Mouse (Mus musculus): Measurements from ENCODE around the gene Cript. TPM values are rescaled to one million over a fixed set of nuclear protein-coding genes. Genes with fewer than 3 reads are reported as not detected.
A peak's percentile ranks its signal among the peaks of the same experiment; 100 is the strongest.
"Not testable (repeated sequence)": the region's sequence is repeated elsewhere in the genome, so short reads cannot be mapped to it uniquely, and the experiment has no call there.

Cript gene
- polyA plus RNA-seq, 1 experiment from 2014 or later, result 135 TPM

- no peak overlapping the region for H3K27ac ChIP-seq
- no peak for DNase-seq (ENCODE audit: low spot score)
- H3K9me3 ChIP-seq (replicated peaks), result no peaks in the 10 kb centered on the region
- H3K4me1 ChIP-seq, result peaks cover 20% of the 10 kb centered on the region
- WGBS, result 88% methylated on average over 5 of the region's 5 CpGs
- H3K27me3 ChIP-seq (ENCODE audit: low read depth, poor library complexity, severe bottlenecking), result no peaks in the 10 kb centered on the region
- H3K36me3 ChIP-seq, result no peaks in the 10 kb centered on the region
- H3K4me3 ChIP-seq, result no peak overlapping the region
These were observed 28.6 kb downstream of the Cript start for GRCm38 (mm10) chr17:87053921-87054320.

GRCm38 (mm10) chr17:87055051-87055459, 29.7 kb downstream of the Cript start:
- Histone ChIP-seq H3K27ac (no peak overlapping the region), H3K4me3 (no peak overlapping the region), H3K4me1 (peaks cover 20% of the 10 kb centered on the region), H3K36me3 (no peaks in the 10 kb centered on the region), H3K9me3 (replicated peaks) (no peaks in the 10 kb centered on the region), H3K27me3 (ENCODE audit: low read depth, poor library complexity, severe bottlenecking) (no peaks in the 10 kb centered on the region)
- 38% methylated on average over 5 of the region's 5 CpGs for WGBS
- no peak for DNase-seq (ENCODE audit: low spot score)

GRCm38 (mm10) chr17:87055663-87056062, 30.3 kb downstream of the Cript start:
- Histone ChIP-seq H3K27me3 (ENCODE audit: low read depth, poor library complexity, severe bottlenecking) (no peaks in the 10 kb centered on the region), H3K9me3 (replicated peaks) (no peaks in the 10 kb centered on the region), H3K27ac (no peak overlapping the region), H3K4me1 (peaks cover 20% of the 10 kb centered on the region), H3K4me3 (no peak overlapping the region), H3K36me3 (no peaks in the 10 kb centered on the region)
- WGBS, result 76% methylated on average over 1 of the region's 1 CpGs
- DNase-seq (ENCODE audit: low spot score), result no peak

GRCm38 (mm10) chr17:87056761-87057160, 31.4 kb downstream of the Cript start:
- Histone ChIP-seq H3K27ac (no peak overlapping the region), H3K36me3 (no peaks in the 10 kb centered on the region), H3K4me3 (no peak overlapping the region), H3K4me1 (peaks cover 20% of the 10 kb centered on the region), H3K9me3 (replicated peaks) (no peaks in the 10 kb centered on the region), H3K27me3 (ENCODE audit: low read depth, poor library complexity, severe bottlenecking) (no peaks in the 10 kb centered on the region)
- DNase-seq (ENCODE audit: low spot score), result no peak
- WGBS, result 90% methylated on average over 7 of the region's 7 CpGs

GRCm38 (mm10) chr17:87057486-87058266, 32.3 kb downstream of the Cript start:
- Histone ChIP-seq H3K4me1 (peaks cover 20% of the 10 kb centered on the region), H3K27me3 (ENCODE audit: low read depth, poor library complexity, severe bottlenecking) (no peaks in the 10 kb centered on the region), H3K4me3 (no peak overlapping the region), H3K9me3 (replicated peaks) (no peaks in the 10 kb centered on the region), H3K36me3 (no peaks in the 10 kb centered on the region), H3K27ac (peak overlapping the region; percentile 8; the same call in 1 of the 2 replicates)
- 39% methylated on average over 8 of the region's 8 CpGs for WGBS
- peak; percentile 41 for DNase-seq (ENCODE audit: low spot score)

GRCm38 (mm10) chr17:87062639-87063038, 37.3 kb downstream of the Cript start:
- DNase-seq (ENCODE audit: low spot score), result no peak
- H3K27me3 ChIP-seq (ENCODE audit: low read depth, poor library complexity, severe bottlenecking), result no peaks in the 10 kb centered on the region
- H3K4me1 ChIP-seq, result peaks cover 6% of the 10 kb centered on the region
- WGBS, result 84% methylated on average over 9 of the region's 9 CpGs
- no peak overlapping the region for H3K4me3 ChIP-seq
- no peak overlapping the region for H3K27ac ChIP-seq
- H3K36me3 ChIP-seq, result no peaks in the 10 kb centered on the region
- no peaks in the 10 kb centered on the region for H3K9me3 ChIP-seq (replicated peaks)

GRCm38 (mm10) chr17:87063461-87063860, 38.1 kb downstream of the Cript start:
- DNase-seq (ENCODE audit: low spot score), result no peak
- H3K4me1 ChIP-seq, result no peaks in the 10 kb centered on the region; the same call in 1 of the 2 replicates
- H3K36me3 ChIP-seq, result no peaks in the 10 kb centered on the region
- WGBS, result 85% methylated on average over 7 of the region's 7 CpGs
- no peaks in the 10 kb centered on the region for H3K9me3 ChIP-seq (replicated peaks)
- H3K4me3 ChIP-seq, result no peak overlapping the region
- H3K27me3 ChIP-seq (ENCODE audit: low read depth, poor library complexity, severe bottlenecking), result no peaks in the 10 kb centered on the region
- no peak overlapping the region for H3K27ac ChIP-seq

- Histone ChIP-seq H3K4me3 (no peak overlapping the region), H3K36me3 (no peaks in the 10 kb centered on the region), H3K27ac (no peak overlapping the region), H3K27me3 (ENCODE audit: low read depth, poor library complexity, severe bottlenecking) (no peaks in the 10 kb centered on the region), H3K9me3 (replicated peaks) (no peaks in the 10 kb centered on the region), H3K4me1 (no peaks in the 10 kb centered on the region; the same call in 1 of the 2 replicates)
- no peak for DNase-seq (ENCODE audit: low spot score)
- WGBS, result 82% methylated on average over 6 of the region's 6 CpGs
These were observed 38.6 kb downstream of the Cript start for GRCm38 (mm10) chr17:87063969-87064368.

- WGBS, result 94% methylated on average over 4 of the region's 4 CpGs
- Histone ChIP-seq H3K27me3 (ENCODE audit: low read depth, poor library complexity, severe bottlenecking) (no peaks in the 10 kb centered on the region), H3K4me1 (peaks cover 6% of the 10 kb centered on the region), H3K36me3 (no peaks in the 10 kb centered on the region), H3K9me3 (replicated peaks) (no peaks in the 10 kb centered on the region), H3K27ac (no peak overlapping the region), H3K4me3 (no peak overlapping the region)
- no peak for DNase-seq (ENCODE audit: low spot score)
These were observed 43.6 kb downstream of the Cript start for GRCm38 (mm10) chr17:87068997-87069396.

- 94% methylated on average over 1 of the region's 1 CpGs for WGBS
- not testable (repeated sequence) for H3K36me3 ChIP-seq; H3K4me1 ChIP-seq; H3K9me3 ChIP-seq (replicated peaks); DNase-seq (ENCODE audit: low spot score); H3K4me3 ChIP-seq; H3K27me3 ChIP-seq (ENCODE audit: low read depth, poor library complexity, severe bottlenecking); H3K27ac ChIP-seq
These were observed 46.8 kb downstream of the Cript start for GRCm38 (mm10) chr17:87072183-87072582.

- Histone ChIP-seq H3K4me3 (no peak overlapping the region), H3K4me1 (peaks cover 6% of the 10 kb centered on the region), H3K27ac (no peak overlapping the region), H3K9me3 (replicated peaks) (no peaks in the 10 kb centered on the region), H3K27me3 (ENCODE audit: low read depth, poor library complexity, severe bottlenecking) (no peaks in the 10 kb centered on the region), H3K36me3 (no peaks in the 10 kb centered on the region)
- WGBS, result 66% methylated on average over 5 of the region's 5 CpGs
- DNase-seq (ENCODE audit: low spot score), result no peak
These were observed 47.6 kb downstream of the Cript start for GRCm38 (mm10) chr17:87072766-87073440.

- DNase-seq (ENCODE audit: low spot score), result no peak
These were observed 48.1 kb downstream of the Cript start for GRCm38 (mm10) chr17:87073470-87073869.

GRCm38 (mm10) chr17:87078217-87078616, 52.9 kb downstream of the Cript start:
- H3K36me3 ChIP-seq; H3K4me1 ChIP-seq; H3K27me3 ChIP-seq (ENCODE audit: low read depth, poor library complexity, severe bottlenecking); DNase-seq (ENCODE audit: low spot score); H3K4me3 ChIP-seq; H3K27ac ChIP-seq; H3K9me3 ChIP-seq (replicated peaks): not testable (repeated sequence)
- WGBS, result 92% methylated on average over 17 of the region's 17 CpGs

More at GRCm38 (mm10) chr17:87073470-87073869, 48.1 kb downstream of the Cript start:
- Histone ChIP-seq H3K9me3 (replicated peaks) (no peaks in the 10 kb centered on the region), H3K36me3 (no peaks in the 10 kb centered on the region), H3K27me3 (ENCODE audit: low read depth, poor library complexity, severe bottlenecking) (no peaks in the 10 kb centered on the region), H3K4me1 (peaks cover 6% of the 10 kb centered on the region), H3K27ac (no peak overlapping the region), H3K4me3 (no peak overlapping the region)
